Comparison of ENCODE assay signal across 11 mouse cellular contexts in the genomic region with DNA sequence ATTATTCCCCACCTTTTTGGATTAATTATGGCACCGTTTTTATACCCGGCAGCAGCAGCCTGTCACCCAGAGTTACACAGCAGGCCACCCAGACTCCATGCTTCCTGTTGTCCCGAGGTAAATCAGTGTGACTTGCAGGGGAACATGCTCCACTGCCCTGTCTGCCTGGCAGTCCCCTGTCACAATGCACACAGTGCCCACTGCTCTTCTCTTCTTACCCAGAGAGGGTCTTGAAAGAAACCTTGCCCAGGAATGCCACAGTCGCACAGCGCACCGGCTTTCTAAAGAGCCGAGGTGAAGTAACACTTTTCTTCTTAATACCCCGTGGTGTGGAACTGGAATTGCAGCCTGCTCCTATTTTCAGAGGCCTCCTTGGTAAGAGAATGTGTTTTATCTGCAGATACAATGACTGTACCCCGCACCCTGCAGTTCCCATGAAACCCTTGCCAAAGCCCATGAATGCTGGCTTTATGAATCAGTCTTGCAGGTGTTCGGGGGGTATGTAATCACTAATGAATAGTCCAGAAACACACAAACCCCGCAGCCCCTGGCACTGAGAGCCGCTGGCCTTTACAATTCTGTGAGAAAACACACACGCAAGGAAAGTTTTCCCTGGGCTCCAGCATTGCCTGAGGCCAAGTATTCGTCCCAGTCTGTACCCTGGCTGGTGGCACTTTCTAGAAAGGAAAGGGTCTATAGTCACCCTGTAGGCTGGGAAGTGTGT.
A peak's percentile ranks its signal among the peaks of the same experiment; 100 is the strongest.
DNase-seq lines count a peak whose midpoint lies in the region; ATAC-seq and TF ChIP-seq lines count a peak whose summit lies in the region.
"Had no signal": no experiment of that assay in that cellular context is flagged by ENCODE, and none has a peak within 500 bp of the region (broad histone marks: within the 10 kb centered on the region; RNA-seq: fewer than 3 reads in every experiment).

No protein-coding gene starts in this region.

- no peaks in the 10 kb centered on the region for H3K9me3 ChIP-seq in heart, embryonic 13.5 days
- no peaks in the 10 kb centered on the region for H3K9me3 ChIP-seq in hindbrain, embryonic 11.5 days (ENCODE audit: control insufficient read depth, low read length)
- no peaks in the 10 kb centered on the region for H3K9me3 ChIP-seq in midbrain, embryonic 15.5 days
- H3K9me3 ChIP-seq: intestine, embryonic 15.5 days had no signal

- no peak overlapping the region for H3K4me2 ChIP-seq in heart, embryonic 13.5 days
- no peak overlapping the region for H3K4me2 ChIP-seq in hindbrain, embryonic 11.5 days (replicated peaks; ENCODE audit: low read depth, low read length)
- H3K4me2 ChIP-seq in midbrain, embryonic 15.5 days: peak overlapping the region; percentile 9; the same call in 1 of the 2 replicates
- H3K4me2 ChIP-seq: intestine, embryonic 15.5 days had no signal

- H3K36me3 ChIP-seq in heart, embryonic 13.5 days: no peaks in the 10 kb centered on the region
- no peaks in the 10 kb centered on the region for H3K36me3 ChIP-seq in hindbrain, embryonic 11.5 days (ENCODE audit: control insufficient read depth, insufficient read depth, low read length)
- H3K36me3 ChIP-seq in midbrain, embryonic 15.5 days (replicated peaks): no peaks in the 10 kb centered on the region
- H3K36me3 ChIP-seq: intestine, embryonic 15.5 days had no signal

- no peak for TF ChIP-seq POLR2A in cortical plate, adult 2 months (IDR thresholded peaks at IDR 0.05; ENCODE audit: extremely low read depth, insufficient read depth, low read length)

- H3K4me3 ChIP-seq in heart, embryonic 13.5 days: no peak overlapping the region
- H3K4me3 ChIP-seq in cortical plate, adult 2 months (ENCODE audit: insufficient read depth, low read length): no peak overlapping the region
- no peak overlapping the region for H3K4me3 ChIP-seq in hindbrain, embryonic 11.5 days (ENCODE audit: low read depth, low read length)
- H3K4me3 ChIP-seq in midbrain, embryonic 15.5 days: no peak overlapping the region
- H3K4me3 ChIP-seq: intestine, embryonic 15.5 days had no signal

- no peak for ATAC-seq in heart, embryonic 13.5 days (ENCODE audit: extremely low read depth, insufficient number of reproducible peaks, low FRiP score, low TSS enrichment)
- no peak for ATAC-seq in hindbrain, embryonic 11.5 days (ENCODE audit: low FRiP score)
- ATAC-seq in midbrain, embryonic 15.5 days (replicated peaks): peak; percentile 85
- ATAC-seq in monocyte, adult 5-6 weeks (replicated peaks; ENCODE audit: insufficient number of reproducible peaks, low FRiP score, low TSS enrichment, poor library complexity, severe bottlenecking): no peak
- ATAC-seq: intestine, embryonic 15.5 days had no signal

- DNase-seq in heart, adult 9 months (ENCODE audit: low spot score in 2 of 2): no peak
- DNase-seq in hindbrain, embryonic 11.5 days (ENCODE audit: low spot score): no peak
- no peak for DNase-seq in frontal cortex, postnatal 10 days (ENCODE audit: low spot score in 2 of 2)
- no peak for DNase-seq in urinary bladder, adult 18-20 months (ENCODE audit: low spot score in 2 of 2)
- DNase-seq: cerebellum, adult 18-20 months; gastrocnemius, postnatal 14 days had no signal

- peaks cover 15% of the 10 kb centered on the region for H3K4me1 ChIP-seq in heart, embryonic 13.5 days
- H3K4me1 ChIP-seq in cortical plate, adult 2 months (ENCODE audit: control insufficient read depth, insufficient read depth, low read length): no peaks in the 10 kb centered on the region
- peaks cover 3% of the 10 kb centered on the region for H3K4me1 ChIP-seq in hindbrain, embryonic 11.5 days (replicated peaks; ENCODE audit: control insufficient read depth, insufficient read depth, low read length)
- peaks cover 8% of the 10 kb centered on the region for H3K4me1 ChIP-seq in midbrain, embryonic 15.5 days
- H3K4me1 ChIP-seq: intestine, embryonic 15.5 days had no signal

- no peaks in the 10 kb centered on the region for H3K27me3 ChIP-seq in heart, embryonic 13.5 days (replicated peaks)
- H3K27me3 ChIP-seq in hindbrain, embryonic 11.5 days (ENCODE audit: control insufficient read depth, insufficient read depth, low read length): no peaks in the 10 kb centered on the region
- H3K27me3 ChIP-seq in midbrain, embryonic 15.5 days (replicated peaks): no peaks in the 10 kb centered on the region
- H3K27me3 ChIP-seq: intestine, embryonic 15.5 days had no signal

- WGBS in heart, embryonic 13.5 days: 64% methylated on average over 14 of the region's 14 CpGs
- WGBS in hindbrain, embryonic 11.5 days: 51% methylated on average over 14 of the region's 14 CpGs
- WGBS in midbrain, embryonic 15.5 days: 16% methylated on average over 14 of the region's 14 CpGs

- no peak overlapping the region; the same call in 1 of the 2 replicates for H3K27ac ChIP-seq in heart, embryonic 13.5 days (replicated peaks)
- 0 out of 2 replicates have a peak overlapping the region, but pooled peaks have one; percentile 53 for H3K27ac ChIP-seq in cortical plate, adult 2 months (ENCODE audit: insufficient read depth, low read length)
- peak overlapping the region; percentile 27; the same call in 1 of the 2 replicates for H3K27ac ChIP-seq in hindbrain, embryonic 11.5 days (ENCODE audit: low read depth, low read length)
- peak overlapping the region; percentile 72 for H3K27ac ChIP-seq in midbrain, embryonic 15.5 days
- H3K27ac ChIP-seq: intestine, embryonic 15.5 days had no signal

- peak overlapping the region; percentile 48; the same call in 1 of the 2 replicates for H3K9ac ChIP-seq in heart, embryonic 13.5 days
- H3K9ac ChIP-seq in hindbrain, embryonic 11.5 days (ENCODE audit: low read depth, low read length): 0 out of 2 replicates have a peak overlapping the region, but pooled peaks have one; percentile 11
- H3K9ac ChIP-seq in midbrain, embryonic 15.5 days: no peak overlapping the region
- H3K9ac ChIP-seq: intestine, embryonic 15.5 days had no signal

- no peak for TF ChIP-seq CTCF in cortical plate, adult 2 months (IDR thresholded peaks at IDR 0.05; ENCODE audit: extremely low read depth, insufficient read depth, low read length)
